Mouse (Mus musculus): ENCODE measurements around the gene Zcchc13. TPM values are rescaled to one million over a fixed set of nuclear protein-coding genes. Genes with fewer than 3 reads are reported as not detected.

Zcchc13 gene
- polyA plus RNA-seq, 1 experiment from 2014 or later, result not detected

DNA sequence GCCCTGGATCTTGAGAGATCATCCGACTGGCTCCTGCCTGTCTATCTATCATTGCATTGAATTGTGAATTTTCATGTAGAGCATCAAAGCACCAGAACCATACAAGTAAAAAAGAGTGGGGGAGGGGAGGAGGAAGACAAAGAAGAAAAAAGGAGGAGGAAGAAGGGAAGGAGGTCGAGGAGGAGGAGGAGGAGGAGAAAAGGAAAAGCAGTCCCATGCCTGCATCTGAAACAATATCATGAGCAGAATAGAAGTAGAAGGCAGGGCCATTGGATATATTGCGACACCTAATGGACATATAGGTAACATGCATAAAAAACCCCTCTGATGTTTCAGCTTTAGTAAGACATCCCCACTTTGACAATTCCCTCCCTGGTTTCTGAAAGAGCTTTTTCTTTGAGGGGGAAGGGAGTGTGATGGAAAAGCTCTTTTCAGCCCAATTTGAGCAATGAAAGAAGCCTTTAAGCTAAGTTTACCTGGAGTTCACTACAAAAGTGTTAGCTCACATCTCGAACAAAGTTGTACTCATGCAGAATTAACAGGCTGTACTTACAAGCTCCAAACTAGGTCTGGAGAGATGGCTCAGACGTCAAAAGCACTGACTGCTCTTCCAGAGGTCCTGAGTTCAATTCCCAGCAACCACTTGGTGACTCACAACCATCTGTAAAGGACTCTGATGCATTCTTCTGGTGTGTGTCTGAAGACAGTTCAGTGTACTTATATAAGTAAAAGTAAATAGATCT lies 5.8 kb upstream of the Zcchc13 start:
- Histone ChIP-seq H3K4me2 (replicated peaks; ENCODE audit: low read depth, low read length) (no peak overlapping the region), H3K4me3 (ENCODE audit: low read length) (no peak overlapping the region), H3K36me3 (ENCODE audit: control insufficient read depth, insufficient read depth, low read length) (no peaks in the 10 kb centered on the region), H3K27me3 (ENCODE audit: control insufficient read depth, insufficient read depth, low read length) (no peaks in the 10 kb centered on the region), H3K27ac (ENCODE audit: low read depth, low read length) (no peak overlapping the region), H3K9ac (ENCODE audit: low read depth, low read length) (no peak overlapping the region), H3K9me3 (ENCODE audit: control insufficient read depth, low read length) (no peaks in the 10 kb centered on the region), H3K4me1 (ENCODE audit: control insufficient read depth, insufficient read depth, low read length) (no peaks in the 10 kb centered on the region)
- 23% methylated on average over 5 of the region's 5 CpGs for WGBS
- no peak for ATAC-seq (ENCODE audit: low FRiP score, low TSS enrichment)

DNA sequence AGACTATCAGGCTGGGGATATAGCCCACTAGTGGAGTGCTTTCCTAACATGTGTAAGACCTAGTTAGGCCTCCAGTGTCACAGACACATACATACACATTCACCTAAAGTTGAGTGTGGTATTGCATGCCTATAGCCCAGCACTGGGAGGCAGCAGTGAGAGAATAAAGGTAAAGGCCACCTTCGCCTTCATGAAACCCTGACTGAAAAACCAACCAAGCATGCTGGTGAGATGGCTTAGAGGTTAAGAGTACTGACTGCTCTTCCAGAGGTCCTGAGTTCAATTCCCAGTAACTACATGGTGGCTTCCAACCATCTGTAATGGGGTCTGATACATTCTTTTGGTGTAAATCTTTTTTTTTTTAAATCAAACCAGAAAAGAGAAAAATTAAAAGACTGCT lies 1.5 kb upstream of the Zcchc13 start:
- Histone ChIP-seq H3K9ac (ENCODE audit: low read depth, low read length) (no peak overlapping the region), H3K9me3 (ENCODE audit: control insufficient read depth, low read length) (no peaks in the 10 kb centered on the region), H3K27me3 (ENCODE audit: control insufficient read depth, insufficient read depth, low read length) (no peaks in the 10 kb centered on the region), H3K27ac (ENCODE audit: low read depth, low read length) (no peak overlapping the region), H3K4me2 (replicated peaks; ENCODE audit: low read depth, low read length) (no peak overlapping the region), H3K36me3 (ENCODE audit: control insufficient read depth, insufficient read depth, low read length) (no peaks in the 10 kb centered on the region), H3K4me3 (ENCODE audit: low read length) (no peak overlapping the region), H3K4me1 (ENCODE audit: control insufficient read depth, insufficient read depth, low read length) (no peaks in the 10 kb centered on the region)
- ATAC-seq (ENCODE audit: low FRiP score, low TSS enrichment), result no peak
- WGBS, result 64% methylated on average over 1 of the region's 1 CpGs

DNA sequence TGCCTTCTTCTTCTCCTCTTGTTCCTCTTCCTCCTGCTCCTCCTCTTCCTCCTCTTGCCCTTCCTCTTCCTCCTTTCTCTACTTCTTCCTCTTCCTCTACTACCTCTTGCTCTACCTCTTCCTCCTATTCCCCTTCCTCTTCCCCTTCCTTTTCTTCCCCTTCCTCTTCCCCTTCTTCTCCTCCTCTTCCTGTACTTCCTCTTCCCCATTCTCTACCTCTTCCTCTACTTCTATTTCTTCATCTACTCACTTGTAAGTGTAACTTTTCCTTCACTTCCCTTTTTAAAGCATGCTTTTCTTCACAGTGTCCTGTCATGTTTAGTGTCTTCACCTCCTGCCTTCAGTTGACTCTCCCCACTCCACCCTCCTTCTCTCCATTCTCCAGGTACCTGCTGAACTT lies 3.5 kb downstream of the Zcchc13 start:
- H3K9ac ChIP-seq (ENCODE audit: low read depth, low read length), result no peak overlapping the region
- H3K36me3 ChIP-seq (ENCODE audit: control insufficient read depth, insufficient read depth, low read length), result no peaks in the 10 kb centered on the region
- no peak overlapping the region for H3K4me2 ChIP-seq (replicated peaks; ENCODE audit: low read depth, low read length)
- no peaks in the 10 kb centered on the region for H3K4me1 ChIP-seq (ENCODE audit: control insufficient read depth, insufficient read depth, low read length)
- no peak overlapping the region for H3K27ac ChIP-seq (ENCODE audit: low read depth, low read length)
- no peak for ATAC-seq (ENCODE audit: low FRiP score, low TSS enrichment)
- H3K27me3 ChIP-seq (ENCODE audit: control insufficient read depth, insufficient read depth, low read length), result peaks cover 4% of the 10 kb centered on the region; the same call in 1 of the 2 replicates
- H3K9me3 ChIP-seq (ENCODE audit: control insufficient read depth, low read length), result no peaks in the 10 kb centered on the region
- no peak overlapping the region for H3K4me3 ChIP-seq (ENCODE audit: low read length)

DNA sequence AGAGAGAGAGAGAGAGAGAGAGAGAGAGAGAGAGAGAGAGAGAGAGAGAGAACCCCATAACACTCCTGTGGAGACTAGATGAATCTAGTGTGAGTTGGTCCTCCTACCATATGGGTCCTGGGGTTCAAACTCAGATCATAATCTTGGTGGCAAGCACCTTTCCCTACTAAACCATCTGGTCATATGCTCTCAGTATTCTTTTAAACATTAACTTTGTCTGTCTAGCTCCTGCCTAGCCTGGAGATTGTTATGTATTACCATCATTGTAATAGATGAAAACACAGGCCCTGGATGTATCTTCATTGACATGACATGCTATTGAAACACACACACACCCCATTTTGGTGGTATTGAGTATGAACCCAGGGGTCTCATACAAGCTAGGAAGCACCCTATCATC lies 5.6 kb downstream of the Zcchc13 start:
- H3K9ac ChIP-seq (ENCODE audit: low read depth, low read length), result no peak overlapping the region
- no peak for ATAC-seq (ENCODE audit: low FRiP score, low TSS enrichment)
- H3K4me2 ChIP-seq (replicated peaks; ENCODE audit: low read depth, low read length), result no peak overlapping the region
- peaks cover 4% of the 10 kb centered on the region; the same call in 1 of the 2 replicates for H3K27me3 ChIP-seq (ENCODE audit: control insufficient read depth, insufficient read depth, low read length)
- no peaks in the 10 kb centered on the region for H3K4me1 ChIP-seq (ENCODE audit: control insufficient read depth, insufficient read depth, low read length)
- H3K4me3 ChIP-seq (ENCODE audit: low read length), result no peak overlapping the region
- no peaks in the 10 kb centered on the region for H3K36me3 ChIP-seq (ENCODE audit: control insufficient read depth, insufficient read depth, low read length)
- no peaks in the 10 kb centered on the region for H3K9me3 ChIP-seq (ENCODE audit: control insufficient read depth, low read length)
- H3K27ac ChIP-seq (ENCODE audit: low read depth, low read length), result no peak overlapping the region

DNA sequence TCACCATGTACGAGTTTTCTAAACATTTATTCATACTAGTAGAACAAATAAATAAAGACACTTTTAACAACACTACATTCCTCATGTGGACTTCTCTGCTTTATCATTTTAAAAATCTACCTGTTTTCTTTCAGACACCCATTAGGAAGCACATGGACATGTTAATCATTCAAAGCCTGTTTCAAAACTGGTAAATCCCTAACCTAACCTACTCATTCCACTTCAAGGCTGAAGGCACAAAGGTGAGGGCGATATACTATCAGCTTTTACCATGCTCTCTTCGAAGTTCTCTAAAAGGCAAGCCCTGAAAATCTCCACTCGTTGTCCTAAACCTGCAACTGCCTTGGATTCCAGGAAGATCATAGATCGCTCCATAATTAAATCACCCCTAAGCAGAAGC lies 8.2 kb downstream of the Zcchc13 start:
- no peak for ATAC-seq (ENCODE audit: low FRiP score, low TSS enrichment)
- Histone ChIP-seq H3K4me3 (ENCODE audit: low read length) (no peak overlapping the region), H3K4me2 (replicated peaks; ENCODE audit: low read depth, low read length) (no peak overlapping the region), H3K9me3 (ENCODE audit: control insufficient read depth, low read length) (no peaks in the 10 kb centered on the region), H3K27ac (ENCODE audit: low read depth, low read length) (no peak overlapping the region), H3K27me3 (ENCODE audit: control insufficient read depth, insufficient read depth, low read length) (peaks cover 4% of the 10 kb centered on the region; the same call in 1 of the 2 replicates), H3K9ac (ENCODE audit: low read depth, low read length) (no peak overlapping the region), H3K36me3 (ENCODE audit: control insufficient read depth, insufficient read depth, low read length) (no peaks in the 10 kb centered on the region), H3K4me1 (ENCODE audit: control insufficient read depth, insufficient read depth, low read length) (no peaks in the 10 kb centered on the region)
- 78% methylated on average over 5 of the region's 5 CpGs for WGBS

DNA sequence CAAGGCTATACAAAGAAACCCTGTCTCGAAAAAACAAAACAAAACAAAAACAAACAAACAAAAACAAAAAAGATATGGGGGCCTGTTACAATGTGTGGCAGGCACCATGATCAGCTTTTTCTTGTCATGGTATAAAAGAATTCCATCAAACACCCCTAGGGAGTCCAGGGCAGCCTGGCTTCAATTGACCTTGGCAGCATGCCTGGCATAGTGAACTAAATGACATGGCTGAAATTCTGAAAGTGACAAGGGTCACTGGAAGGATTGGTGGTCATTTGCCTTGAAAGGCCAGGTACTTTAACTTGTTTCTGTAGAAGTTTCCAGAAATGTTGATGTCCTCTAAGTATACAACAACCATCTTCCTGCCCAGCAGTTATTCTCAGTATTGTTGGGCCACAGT lies 13.9 kb downstream of the Zcchc13 start:
- Histone ChIP-seq H3K27me3 (ENCODE audit: control insufficient read depth, insufficient read depth, low read length) (no peaks in the 10 kb centered on the region; the same call in 1 of the 2 replicates), H3K4me1 (ENCODE audit: control insufficient read depth, insufficient read depth, low read length) (no peaks in the 10 kb centered on the region), H3K9me3 (ENCODE audit: control insufficient read depth, low read length) (no peaks in the 10 kb centered on the region), H3K27ac (ENCODE audit: low read depth, low read length) (no peak overlapping the region), H3K9ac (ENCODE audit: low read depth, low read length) (no peak overlapping the region), H3K36me3 (ENCODE audit: control insufficient read depth, insufficient read depth, low read length) (no peaks in the 10 kb centered on the region), H3K4me3 (ENCODE audit: low read length) (no peak overlapping the region), H3K4me2 (replicated peaks; ENCODE audit: low read depth, low read length) (no peak overlapping the region)
- ATAC-seq (ENCODE audit: low FRiP score, low TSS enrichment), result no peak
- 71% methylated on average over 1 of the region's 1 CpGs for WGBS

DNA sequence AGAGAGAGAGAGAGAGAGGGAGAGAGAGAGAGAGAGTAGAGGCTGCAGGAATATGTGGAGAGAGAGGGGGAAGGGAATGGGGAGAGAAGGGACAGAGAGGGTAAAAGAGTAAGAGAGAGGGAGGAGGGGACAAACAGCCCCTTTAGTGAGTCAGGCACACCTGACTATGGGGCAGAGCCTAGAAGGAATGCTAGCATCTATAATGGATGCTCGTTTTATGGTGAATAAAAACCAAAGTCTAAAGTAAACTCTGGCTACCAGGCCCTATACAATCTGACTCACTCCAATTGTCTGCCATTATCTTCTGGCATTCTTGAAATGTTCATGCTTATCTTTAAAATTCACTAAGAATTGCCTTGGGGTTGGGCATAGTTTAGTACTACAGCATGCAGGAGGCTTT lies 21.7 kb downstream of the Zcchc13 start:
- Histone ChIP-seq H3K27me3 (ENCODE audit: control insufficient read depth, insufficient read depth, low read length) (no peaks in the 10 kb centered on the region; the same call in 1 of the 2 replicates), H3K36me3 (ENCODE audit: control insufficient read depth, insufficient read depth, low read length) (no peaks in the 10 kb centered on the region), H3K4me2 (replicated peaks; ENCODE audit: low read depth, low read length) (no peak overlapping the region), H3K4me3 (ENCODE audit: low read length) (no peak overlapping the region), H3K27ac (ENCODE audit: low read depth, low read length) (no peak overlapping the region), H3K9ac (ENCODE audit: low read depth, low read length) (no peak overlapping the region), H3K9me3 (ENCODE audit: control insufficient read depth, low read length) (no peaks in the 10 kb centered on the region), H3K4me1 (ENCODE audit: control insufficient read depth, insufficient read depth, low read length) (no peaks in the 10 kb centered on the region)
- WGBS, result 76% methylated on average over 1 of the region's 1 CpGs
- ATAC-seq (ENCODE audit: low FRiP score, low TSS enrichment), result no peak

DNA sequence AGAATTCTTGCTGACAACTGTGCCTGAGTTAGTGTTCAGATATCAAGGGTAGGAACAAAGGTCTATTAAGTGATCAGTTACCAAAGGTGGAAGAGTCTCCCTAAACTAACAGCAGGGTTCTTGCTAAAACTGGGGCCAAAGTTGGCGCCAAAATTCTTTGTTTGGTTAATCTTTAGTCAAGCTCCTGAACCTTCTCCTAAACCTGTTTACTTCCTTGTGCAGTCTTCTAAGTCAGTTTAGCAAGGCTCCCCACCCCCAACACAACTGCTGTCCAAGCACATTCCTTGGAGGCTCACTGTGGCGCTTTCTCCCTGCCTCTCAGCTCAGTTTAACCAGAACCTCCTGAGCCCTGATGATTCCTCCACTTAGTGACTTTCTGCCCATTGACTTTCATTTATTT lies 22.6 kb downstream of the Zcchc13 start:
- no peak overlapping the region for H3K9ac ChIP-seq (ENCODE audit: low read depth, low read length)
- ATAC-seq (ENCODE audit: low FRiP score, low TSS enrichment), result peak; percentile 69; the same call in 1 of the 2 replicates
- H3K27ac ChIP-seq (ENCODE audit: low read depth, low read length), result no peak overlapping the region
- no peaks in the 10 kb centered on the region; the same call in 1 of the 2 replicates for H3K27me3 ChIP-seq (ENCODE audit: control insufficient read depth, insufficient read depth, low read length)
- 36% methylated on average over 2 of the region's 2 CpGs for WGBS
- H3K4me1 ChIP-seq (ENCODE audit: control insufficient read depth, insufficient read depth, low read length), result no peaks in the 10 kb centered on the region
- H3K9me3 ChIP-seq (ENCODE audit: control insufficient read depth, low read length), result no peaks in the 10 kb centered on the region
- no peak overlapping the region for H3K4me3 ChIP-seq (ENCODE audit: low read length)
- no peak overlapping the region for H3K4me2 ChIP-seq (replicated peaks; ENCODE audit: low read depth, low read length)
- H3K36me3 ChIP-seq (ENCODE audit: control insufficient read depth, insufficient read depth, low read length), result no peaks in the 10 kb centered on the region

DNA sequence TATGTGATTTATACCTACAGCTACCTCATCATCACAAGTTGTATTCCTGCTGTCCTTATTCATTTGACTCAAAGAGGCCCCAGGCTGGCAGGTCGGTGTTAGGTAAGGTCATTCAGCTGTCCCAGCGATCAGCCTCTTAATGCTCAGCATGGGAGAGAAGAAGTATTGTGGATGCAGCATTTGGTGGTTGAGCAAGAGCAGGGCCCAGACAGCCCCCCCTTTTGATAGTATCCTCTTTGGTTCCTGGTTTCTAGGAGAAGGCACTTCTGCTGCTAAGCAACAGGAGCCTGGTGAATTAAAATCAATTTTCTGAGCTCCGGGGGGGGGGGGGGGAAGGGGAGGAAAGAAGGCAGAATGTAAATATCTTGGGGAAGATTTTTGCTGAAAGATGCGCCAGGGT lies 28.6 kb downstream of the Zcchc13 start:
- Histone ChIP-seq H3K4me2 (replicated peaks; ENCODE audit: low read depth, low read length) (no peak overlapping the region), H3K4me3 (ENCODE audit: low read length) (no peak overlapping the region), H3K27ac (ENCODE audit: low read depth, low read length) (no peak overlapping the region), H3K4me1 (ENCODE audit: control insufficient read depth, insufficient read depth, low read length) (no peaks in the 10 kb centered on the region), H3K36me3 (ENCODE audit: control insufficient read depth, insufficient read depth, low read length) (no peaks in the 10 kb centered on the region), H3K9me3 (ENCODE audit: control insufficient read depth, low read length) (no peaks in the 10 kb centered on the region), H3K9ac (ENCODE audit: low read depth, low read length) (no peak overlapping the region), H3K27me3 (ENCODE audit: control insufficient read depth, insufficient read depth, low read length) (peaks cover 2% of the 10 kb centered on the region; the same call in 1 of the 2 replicates)
- ATAC-seq (ENCODE audit: low FRiP score, low TSS enrichment), result no peak
- 73% methylated on average over 4 of the region's 4 CpGs for WGBS
